Mouse (Mus musculus): ENCODE results near the gene Slc16a2.

Slc16a2 gene

DNA sequence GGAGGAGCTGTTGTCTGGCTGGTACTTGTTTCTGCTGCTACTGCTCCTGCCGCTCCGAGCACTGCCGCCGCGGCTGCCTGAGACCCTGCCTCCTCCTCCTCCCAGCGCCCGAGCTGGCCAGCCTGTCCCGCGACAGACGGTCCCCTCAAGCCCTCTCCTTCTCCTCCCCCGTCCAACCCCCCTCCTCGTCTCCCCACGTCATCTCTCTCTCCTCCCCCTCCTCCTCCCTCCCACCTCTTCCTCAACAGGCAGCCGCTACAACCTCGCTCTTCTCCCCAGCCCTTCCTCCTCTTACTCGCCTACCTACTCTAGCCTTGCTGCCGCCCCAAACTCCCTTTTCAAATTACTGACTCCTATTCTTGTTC lies at the start of gene Slc16a2:
Slc16a2 (minus strand) TSS at position 152 of the 365 bp plus-strand sequence.
- DNase-seq (ENCODE audit: low read depth, low spot score) = peak; percentile 37

DNA sequence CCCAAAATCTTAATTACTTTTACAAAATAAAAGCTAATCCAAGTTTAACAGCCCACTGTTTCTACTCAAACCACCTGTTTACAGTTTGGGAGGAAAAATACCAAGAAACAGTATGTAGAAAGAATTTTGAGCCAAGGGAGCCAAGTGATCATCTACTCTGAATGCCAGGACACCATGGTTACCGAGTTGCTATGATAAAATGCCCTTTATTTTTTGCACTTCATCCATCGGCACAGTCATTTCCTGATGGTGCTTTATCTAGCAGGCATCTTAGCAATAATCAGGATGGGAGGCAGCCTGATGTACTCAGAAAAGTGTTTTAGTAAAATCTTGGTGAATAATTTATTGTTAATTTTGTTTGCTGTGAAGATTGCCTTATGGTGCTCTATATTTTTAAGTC lies 41.7 kb upstream of the Slc16a2 start:
- no peak for DNase-seq (ENCODE audit: low read depth, low spot score)

DNA sequence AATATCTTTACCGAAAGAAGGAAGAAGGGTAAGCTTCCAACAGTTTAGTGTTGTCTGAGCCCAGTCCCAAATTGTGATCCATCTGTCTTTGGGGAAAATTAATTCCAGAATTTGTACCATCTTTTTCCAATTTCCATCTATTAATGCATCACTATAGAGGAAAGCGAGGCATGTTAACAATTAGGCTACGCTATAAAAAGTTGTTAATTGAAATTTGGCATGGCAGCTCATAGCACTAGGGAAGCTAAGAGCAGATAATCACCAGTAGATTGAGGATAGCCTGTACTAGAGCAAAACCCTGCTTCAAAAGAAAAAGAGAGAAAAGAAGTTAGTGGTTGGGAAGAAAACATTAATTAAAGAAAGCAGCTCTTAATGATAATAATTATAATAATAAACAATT lies 41.1 kb upstream of the Slc16a2 start:
- no peak for DNase-seq (ENCODE audit: low read depth, low spot score)

GRCm38 (mm10) chrX:103845266-103845665 lies 23.5 kb upstream of the Slc16a2 start:
- no peak for DNase-seq (ENCODE audit: low read depth, low spot score)

DNA sequence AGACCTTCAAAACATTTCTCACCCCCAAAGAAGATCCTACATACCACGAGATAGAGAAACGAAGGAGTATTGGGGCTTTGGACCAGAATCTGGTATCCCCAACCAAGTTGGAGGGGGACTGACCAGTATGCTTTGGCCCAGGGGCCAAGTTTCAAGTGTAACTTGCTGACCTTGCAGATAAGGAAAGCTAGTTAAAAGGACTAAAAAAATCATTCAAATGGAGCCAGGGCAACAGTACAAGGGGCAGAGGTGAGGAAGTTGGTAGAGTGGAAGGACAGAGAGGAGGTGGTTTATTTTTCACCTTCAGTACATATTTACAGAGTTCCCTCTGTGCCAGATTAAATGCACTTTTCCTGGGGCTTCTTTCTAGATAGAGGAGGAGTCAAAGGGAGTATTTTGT lies 7.1 kb upstream of the Slc16a2 start:
- DNase-seq (ENCODE audit: low read depth, low spot score) = no peak

DNA sequence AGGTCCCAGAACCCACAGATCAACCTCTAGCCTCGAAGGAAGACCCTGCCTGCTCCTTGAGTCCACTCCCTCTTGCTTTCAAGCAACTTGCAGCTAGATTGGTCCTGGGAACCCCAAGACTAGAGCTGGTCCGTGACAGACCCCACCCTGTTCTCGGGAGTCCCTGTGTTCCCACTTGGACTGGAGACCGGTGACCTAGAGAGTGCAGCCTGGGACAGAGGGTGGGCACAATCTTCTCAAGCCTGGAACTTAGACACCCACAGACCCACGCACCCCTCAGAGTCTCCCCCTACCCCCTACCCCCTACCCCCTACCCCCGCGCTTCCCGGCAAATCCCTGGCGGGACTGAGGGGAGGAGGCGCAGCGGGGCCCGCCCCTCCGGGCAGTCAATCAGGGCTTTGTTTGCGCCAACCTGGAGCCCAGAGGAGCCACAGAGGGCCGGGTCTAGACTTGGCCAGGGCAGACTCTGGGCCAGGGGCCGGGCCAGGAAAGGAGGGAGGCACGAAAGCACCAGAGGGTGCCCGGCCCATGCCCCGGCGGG lies 558 bp upstream of the Slc16a2 start:
- DNase-seq (ENCODE audit: low read depth, low spot score) = no peak

DNA sequence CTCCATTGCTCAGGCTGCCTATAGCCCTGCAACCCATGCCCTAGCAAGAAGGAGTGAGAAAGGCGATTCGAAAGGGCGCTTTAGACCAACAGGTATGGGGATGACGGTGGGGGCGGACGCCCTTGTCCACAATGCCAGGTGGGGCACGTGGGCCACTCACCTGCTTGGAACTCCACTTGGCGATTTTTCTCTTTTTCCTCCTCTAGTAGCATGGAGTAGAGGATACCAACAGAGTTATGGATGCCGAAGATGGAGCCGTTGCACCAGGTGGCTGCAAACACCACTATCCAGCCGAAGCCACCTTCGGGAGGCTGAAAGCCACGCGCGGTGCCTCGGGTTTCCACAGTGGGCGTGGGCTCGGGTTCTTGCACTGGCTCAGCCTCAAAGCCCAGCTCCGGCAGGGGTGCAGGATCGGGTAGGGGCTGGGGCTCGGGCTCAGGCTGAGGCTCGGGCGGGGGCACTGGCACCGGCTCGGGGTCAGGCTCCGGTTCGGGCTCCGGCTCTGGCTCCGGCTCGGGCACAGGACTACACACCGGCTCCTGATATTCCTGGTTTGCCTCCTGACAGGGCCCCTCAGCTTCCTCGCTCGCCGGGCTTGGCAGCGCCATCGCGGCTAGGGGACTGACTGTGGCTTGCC lies 470 bp downstream of the Slc16a2 start:
- DNase-seq (ENCODE audit: low read depth, low spot score) = no peak

- DNase-seq (ENCODE audit: low read depth, low spot score) = no peak
These were observed 1.2 kb downstream of the Slc16a2 start for GRCm38 (mm10) chrX:103820307-103821194.

GRCm38 (mm10) chrX:103819253-103819652 lies 2.5 kb downstream of the Slc16a2 start:
- no peak for DNase-seq (ENCODE audit: low read depth, low spot score)

DNA sequence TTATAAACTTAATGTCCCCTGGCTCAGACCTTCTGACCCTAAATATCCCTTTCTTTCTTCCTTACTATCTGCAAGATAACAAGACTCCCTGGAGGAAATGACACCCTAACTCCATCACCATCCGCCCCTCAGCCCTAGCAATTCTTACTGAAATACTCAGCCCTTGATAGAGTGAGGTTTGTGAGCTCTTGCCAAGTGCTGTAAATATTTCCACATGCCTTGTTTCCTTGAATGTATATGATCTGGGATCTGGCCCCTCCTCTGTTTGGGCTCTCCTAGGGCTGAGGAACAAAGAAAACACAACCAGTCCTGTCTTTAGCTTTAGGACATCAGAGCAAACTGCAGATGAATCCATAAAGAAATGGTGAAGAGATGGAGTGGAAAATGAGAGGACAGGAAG lies 9.1 kb downstream of the Slc16a2 start:
- no peak for DNase-seq (ENCODE audit: low read depth, low spot score)

GRCm38 (mm10) chrX:103810483-103810882 lies 11.3 kb downstream of the Slc16a2 start:
- no peak for DNase-seq (ENCODE audit: low read depth, low spot score)

GRCm38 (mm10) chrX:103806373-103806772 lies 15.4 kb downstream of the Slc16a2 start:
- no peak for DNase-seq (ENCODE audit: low read depth, low spot score)

- no peak for DNase-seq (ENCODE audit: low read depth, low spot score)
These were observed 24.8 kb downstream of the Slc16a2 start for GRCm38 (mm10) chrX:103796961-103797360.

DNA sequence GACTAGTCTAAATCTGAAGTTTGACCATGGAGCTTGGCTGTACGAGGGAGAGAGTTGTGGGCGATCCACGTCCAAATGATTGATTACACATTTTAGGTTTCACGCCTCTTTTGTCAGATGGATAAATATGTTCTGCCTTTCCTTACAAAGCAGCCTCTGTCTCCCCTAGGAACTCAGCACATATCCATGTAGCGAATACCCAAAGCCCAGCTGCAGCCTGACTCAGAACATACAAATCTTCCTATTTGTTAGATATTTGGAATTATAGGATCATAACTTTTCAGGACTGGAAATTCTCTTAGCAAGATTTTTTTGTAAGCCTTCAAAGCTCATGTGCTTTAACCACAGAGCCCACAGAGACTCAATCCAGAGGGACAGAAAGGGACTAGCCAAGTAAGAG lies 26.3 kb downstream of the Slc16a2 start:
- DNase-seq (ENCODE audit: low read depth, low spot score) = no peak

DNA sequence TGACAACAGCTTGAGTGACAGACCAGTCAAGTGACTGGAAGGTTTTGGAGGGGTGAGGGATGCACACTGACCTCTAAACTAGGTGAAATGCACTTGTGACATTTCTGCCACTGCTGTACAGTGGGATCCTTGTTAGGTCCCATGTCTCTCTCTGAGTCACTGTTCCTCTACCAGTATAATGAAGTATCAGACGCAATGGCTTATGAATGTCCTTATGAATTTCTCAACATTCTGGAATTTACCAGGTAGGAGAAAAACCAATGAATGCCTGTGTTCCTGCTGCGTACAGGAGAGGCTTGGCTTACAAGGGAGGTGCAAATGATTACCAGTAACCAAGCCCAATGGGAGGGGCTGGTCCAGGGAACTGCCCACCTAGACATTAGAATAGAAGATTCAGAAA lies 30.5 kb downstream of the Slc16a2 start:
- no peak for DNase-seq (ENCODE audit: low read depth, low spot score)

GRCm38 (mm10) chrX:103785681-103786080 lies 36.1 kb downstream of the Slc16a2 start:
- no peak for DNase-seq (ENCODE audit: low read depth, low spot score)

DNA sequence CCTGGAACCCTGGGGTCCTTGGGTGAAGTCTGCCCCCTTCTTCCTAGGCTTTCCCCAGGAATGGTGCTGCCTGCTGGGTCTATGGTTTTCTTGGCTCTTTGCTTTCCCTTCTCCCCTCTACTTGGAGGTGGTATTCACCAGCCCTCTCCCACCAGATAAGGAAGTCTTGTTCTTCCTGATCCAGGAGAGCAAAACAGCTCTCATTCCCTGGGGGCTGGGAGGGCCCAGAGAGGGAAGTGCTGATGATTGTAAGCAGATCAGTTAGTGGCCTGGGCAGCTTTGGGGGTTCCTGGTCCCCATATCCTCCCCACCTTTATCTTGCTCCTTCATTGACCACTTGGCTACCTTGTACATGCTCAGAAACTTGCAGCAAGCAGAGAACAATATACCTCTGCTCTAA lies 45.4 kb downstream of the Slc16a2 start:
- DNase-seq (ENCODE audit: low read depth, low spot score) = no peak

DNA sequence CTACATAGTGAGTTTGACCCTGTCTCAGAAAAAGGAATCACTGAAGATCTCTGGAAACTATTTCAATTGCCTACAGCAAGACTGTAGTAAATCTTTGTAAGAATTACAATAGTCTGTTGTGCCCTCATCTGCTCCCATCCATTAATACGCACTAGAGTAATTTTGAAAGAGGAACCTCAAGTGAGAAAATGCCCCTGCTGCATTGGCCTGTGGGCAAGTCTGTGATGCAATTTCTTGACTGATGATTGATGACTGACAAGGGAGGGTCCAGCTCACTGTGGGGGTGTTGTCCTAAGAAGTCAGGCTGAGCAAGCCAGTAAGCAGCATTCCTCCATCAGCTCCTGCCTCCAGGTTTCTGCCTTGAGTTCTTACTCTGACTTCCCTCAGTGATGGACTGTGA lies 75.6 kb downstream of the Slc16a2 start:
- DNase-seq (ENCODE audit: low read depth, low spot score) = no peak

DNA sequence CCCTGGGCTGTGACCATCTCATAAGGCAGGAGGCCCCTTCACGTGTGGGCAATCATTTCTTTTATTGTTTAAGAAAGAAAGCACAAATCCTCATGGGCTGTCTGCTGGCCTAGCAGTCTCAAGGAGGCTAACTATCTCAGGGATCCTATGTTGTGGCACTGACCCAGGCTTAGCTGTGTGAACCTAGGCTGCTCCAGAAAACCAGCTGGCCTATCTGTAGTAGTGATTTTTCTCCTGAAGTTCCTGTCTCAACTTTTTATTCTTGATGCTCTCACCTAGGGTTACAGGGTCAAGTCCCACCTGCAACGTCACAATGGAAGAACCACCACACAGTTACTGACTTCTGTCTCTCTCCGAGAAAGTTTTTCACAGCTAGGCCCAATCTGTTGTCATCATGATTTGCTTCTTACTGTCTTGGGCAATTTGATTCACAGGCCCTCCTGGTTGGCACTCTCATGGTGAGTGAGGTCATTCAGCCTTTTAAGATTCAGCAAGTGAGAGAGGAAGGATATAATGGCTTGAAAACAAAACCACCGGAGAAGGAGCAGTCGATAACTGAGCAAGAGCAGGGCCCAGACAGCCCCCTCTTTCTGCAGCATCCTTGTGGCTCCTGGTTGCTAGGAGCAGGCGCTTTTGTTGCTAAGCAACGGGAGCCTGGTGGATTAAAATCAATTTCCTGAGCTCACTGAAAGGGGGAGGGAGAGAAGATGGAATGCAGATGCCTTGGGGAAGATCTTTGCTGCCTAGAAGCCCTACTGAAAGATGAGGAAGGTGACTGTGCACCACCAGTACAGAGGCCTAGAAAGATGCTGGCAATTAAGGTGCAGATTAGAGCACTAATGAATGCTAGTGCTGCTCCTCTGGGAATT lies 77.4 kb downstream of the Slc16a2 start:
- peak; percentile 9 for DNase-seq (ENCODE audit: low read depth, low spot score)

DNA sequence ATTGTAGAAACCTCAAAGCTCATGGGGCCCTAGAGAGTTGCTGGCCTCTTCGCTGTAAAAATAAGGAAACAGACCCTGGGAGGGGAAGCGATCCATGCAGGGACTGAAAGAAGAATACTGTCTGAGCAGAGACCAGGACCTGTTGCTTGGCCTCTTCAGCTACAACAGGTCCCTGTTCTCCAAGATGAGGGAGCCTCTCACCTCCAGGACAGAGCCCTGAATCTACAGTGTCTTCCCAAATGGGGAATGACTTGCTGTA lies 79.8 kb downstream of the Slc16a2 start:
- no peak for DNase-seq (ENCODE audit: low read depth, low spot score)

DNA sequence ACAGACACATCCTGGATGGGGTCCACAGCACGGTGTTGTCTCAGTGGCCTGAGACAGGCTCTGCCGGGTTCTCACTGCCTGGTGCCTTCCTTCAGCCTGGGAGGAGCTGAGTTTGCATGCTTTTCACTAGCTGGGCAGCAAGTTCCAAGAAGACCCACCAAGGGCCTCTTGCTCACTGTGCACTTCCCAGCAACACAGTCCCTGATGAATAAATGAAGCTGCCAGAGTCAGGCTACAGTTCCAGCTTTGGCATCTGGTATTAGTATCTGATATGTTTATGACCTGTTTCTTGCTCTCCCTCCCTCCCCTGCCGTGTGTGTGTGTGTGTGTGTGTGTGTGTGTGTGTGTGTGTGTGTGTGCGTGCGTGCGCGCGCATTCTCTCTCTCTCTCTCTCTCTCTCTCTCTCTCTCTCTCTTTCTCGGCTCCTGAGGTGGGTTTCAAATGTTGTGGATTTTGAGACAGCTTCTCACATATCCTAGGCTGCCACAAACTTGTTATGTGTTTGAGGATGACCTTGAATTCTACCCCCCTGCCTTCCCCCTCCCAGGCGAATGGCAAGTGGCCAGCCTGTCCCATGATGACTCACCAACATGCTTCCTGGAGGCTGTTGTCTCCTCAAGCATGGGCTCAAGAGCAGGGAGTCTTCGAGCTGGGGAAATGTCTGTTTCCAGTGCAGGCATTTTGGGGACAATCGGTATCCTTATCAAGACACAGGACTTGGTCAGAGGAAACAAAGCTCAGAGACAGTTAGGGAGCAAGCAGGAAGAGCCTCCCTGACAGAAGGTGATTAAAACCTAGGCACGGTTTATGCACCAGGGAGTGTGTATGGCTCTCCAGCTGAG lies 80.3 kb downstream of the Slc16a2 start:
- DNase-seq (ENCODE audit: low read depth, low spot score) = no peak
